Mouse (Mus musculus): ENCODE measurements around the gene Upf2.
"Not testable (repeated sequence)": the region's sequence is repeated elsewhere in the genome, so short reads cannot be mapped to it uniquely, and the experiment has no call there.

Upf2 gene

DNA sequence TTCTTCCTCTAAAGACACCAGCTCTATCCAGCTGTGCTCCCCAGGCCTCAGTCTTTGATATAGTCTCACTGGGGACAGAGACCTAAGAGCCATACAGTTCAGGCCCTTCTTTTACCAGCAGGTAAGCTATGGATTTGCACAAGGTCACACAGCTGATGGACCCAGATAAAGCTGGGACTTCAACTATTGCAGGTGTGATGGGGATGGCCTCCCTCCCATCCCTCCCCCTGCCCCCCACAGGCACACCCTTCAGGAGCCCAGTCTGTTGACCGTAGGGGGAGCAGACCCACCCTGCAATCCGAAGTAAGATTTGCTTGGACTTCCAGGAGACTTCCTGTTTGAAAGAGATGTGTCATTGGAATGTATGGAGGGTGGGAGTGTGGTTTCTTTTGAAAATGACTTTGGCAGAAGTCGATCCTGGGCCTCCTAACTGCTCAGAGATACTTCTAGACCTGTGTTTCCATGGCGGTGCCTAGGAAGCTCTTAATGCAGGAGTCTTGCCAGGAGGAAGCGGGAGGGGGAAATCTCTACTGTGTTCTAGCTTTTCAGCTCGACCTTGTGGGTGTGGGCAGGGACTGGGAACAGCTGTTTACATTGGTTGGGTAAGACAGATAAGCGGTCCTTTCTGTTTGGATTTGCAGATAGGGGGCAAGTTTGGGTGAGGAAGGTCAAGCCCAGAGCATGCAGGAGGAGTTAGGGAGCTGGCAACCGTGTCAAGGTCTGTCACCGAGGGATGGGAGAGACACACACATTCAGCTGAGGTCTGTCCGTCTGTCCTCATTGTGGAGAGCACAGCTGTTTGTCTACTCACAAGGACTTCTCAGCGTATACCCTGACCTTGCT lies 120.5 kb downstream of the Upf2 start:
- no peak for DNase-seq (ENCODE audit: low read depth)

DNA sequence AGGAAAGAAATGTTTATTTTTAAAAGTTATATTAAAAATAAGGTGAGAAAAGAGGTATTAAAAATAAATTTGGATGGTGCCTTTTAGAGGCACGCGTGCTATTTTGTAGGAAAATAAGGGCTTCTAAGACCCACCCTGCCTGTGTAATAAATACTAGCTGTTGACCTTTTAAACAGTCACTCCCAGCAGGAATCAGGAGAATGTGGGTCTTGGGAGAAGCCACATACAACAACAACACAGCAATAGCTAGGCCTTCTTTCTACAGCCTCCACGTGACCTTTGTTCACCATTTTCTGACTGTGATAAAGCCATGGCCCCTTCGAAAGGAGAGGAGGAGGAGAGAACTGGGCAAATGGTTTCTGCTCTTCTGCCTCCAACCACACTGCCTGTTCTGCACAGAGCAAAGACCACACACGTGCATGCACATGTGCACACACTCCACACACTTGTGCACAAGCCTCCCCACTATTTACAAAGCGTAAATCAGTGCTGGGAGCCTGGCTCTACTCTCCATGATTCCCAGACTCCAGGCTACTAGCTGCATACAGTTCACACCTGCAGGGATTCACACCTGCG lies 121.5 kb downstream of the Upf2 start:
- DNase-seq (ENCODE audit: low read depth), result no peak

DNA sequence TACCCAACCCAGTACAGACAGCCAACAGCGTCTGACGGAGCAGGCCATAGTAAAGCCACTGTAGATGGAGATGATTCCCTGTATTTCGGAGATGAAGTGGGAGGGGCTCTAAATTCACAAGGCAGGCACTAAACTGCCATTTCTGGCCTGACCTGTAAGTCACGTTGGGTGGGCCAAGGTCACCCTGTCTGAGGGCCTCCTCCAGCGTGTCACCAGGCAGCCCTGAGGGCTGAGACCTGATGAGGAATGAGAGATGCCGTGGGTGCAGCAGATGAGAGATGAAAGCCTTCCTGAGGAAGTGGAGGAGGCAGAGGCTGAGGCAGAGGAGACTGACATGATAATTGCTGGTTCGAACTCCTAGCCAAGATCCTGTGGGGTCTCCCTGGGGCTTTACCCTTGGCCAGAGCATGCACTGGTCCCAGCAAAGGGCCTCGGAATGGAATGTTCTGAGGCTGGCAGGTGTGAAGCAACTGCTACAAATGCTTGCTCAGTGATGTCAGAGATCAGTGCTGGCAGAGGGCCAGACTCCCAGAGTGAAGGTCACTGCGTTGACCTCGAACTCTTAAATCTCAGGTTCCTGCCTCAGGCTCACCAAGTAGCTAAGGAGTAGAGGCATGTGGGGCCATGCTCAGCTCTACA lies 123.7 kb downstream of the Upf2 start:
- DNase-seq (ENCODE audit: low read depth), result no peak

DNA sequence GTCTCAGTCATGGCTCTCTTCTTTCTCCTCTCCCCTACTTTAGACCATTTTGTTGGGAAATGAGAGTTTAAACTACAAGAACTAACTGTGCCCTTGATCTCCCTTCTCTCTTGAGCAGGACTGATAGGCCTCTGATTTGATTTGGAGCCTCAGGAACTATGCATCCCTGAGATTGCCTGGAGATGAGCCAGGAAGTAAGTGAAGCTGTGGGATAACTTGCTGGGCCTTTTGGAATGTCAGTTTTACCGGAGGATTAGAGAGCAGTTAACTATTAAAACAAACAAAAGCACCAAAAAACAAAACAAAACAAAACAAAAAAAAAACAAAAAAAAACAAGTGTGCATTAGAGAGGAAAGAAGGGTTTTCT lies 124.2 kb downstream of the Upf2 start:
- no peak for DNase-seq (ENCODE audit: low read depth)

DNA sequence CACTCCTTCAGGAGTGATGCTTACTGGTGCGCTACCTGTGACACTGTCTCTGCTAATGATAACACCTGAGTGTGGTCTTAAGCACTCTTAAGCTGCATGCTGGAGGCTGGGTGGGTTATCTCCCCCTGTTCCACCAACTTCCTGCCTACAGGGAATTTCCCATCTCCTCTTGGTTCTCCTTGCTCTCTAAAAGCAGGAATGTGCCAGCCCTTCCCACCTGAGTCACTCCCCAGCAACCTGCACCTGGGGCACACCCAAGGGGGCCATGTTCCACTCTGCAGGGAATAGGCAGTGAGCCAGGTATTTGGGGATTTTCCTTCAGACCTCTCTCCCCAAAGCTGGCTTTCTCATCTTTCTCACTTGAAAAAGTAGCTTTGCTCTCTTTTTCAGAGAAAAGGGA lies 128.8 kb downstream of the Upf2 start:
- no peak for DNase-seq (ENCODE audit: low read depth)

DNA sequence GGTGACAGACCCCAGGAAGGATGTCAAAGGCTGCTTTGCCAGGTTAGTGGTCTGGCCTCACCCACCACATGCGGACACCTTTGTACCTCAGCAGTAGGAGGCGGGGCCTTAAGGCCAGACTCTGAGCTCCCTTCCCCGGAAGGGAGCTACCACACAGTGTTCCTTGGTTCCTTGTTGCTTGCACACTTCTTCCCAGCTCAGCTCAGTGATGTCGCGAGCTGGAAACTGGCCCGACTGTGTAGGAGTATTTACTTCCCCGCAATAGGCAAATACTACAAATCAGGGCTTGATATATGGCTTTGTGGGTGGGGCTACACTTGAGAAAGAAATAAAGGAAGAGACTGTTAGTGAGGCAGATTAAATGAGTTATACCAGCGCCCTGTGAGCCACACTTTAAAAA lies 129.8 kb downstream of the Upf2 start:
- DNase-seq (ENCODE audit: low read depth), result no peak

DNA sequence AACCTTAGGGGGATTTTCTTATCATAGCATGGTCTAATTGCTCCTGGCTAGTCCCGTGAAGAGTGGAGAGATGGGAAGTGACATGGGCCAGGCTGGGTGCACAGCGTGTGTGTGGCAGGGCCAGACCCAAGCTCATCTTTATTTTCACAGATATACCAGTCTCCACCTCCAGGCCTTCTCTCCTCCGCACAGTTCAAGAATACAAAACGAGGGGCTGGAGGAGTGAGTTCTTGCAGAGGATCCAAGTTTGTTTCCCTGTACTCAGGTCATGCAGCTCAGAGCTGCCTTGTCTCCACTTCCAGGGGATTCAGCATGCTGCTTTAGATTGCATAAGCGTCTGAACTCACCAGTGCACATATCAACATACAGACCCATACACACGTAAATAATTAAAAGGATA lies 131.3 kb downstream of the Upf2 start:
- no peak for DNase-seq (ENCODE audit: low read depth)

DNA sequence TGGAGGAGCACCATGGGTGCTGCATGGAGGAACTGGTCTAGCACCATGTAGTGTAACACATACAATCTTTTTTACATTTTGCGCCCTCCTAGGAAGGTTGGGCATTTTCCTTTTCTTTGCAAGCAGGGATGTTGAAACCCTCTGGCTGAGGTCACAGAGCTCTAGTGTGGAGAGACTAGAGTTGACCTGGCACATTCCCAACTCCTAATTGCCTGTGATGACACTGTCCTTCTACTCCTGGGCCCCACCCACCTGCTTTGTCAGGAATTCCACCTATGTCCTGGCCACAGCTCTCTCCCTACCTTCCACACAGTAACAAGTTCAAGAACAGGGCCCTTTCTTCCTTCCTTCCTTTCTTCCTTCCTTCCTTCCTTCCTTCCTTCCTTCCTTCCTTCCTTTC lies 132.4 kb downstream of the Upf2 start:
- DNase-seq (ENCODE audit: low read depth), result no peak

DNA sequence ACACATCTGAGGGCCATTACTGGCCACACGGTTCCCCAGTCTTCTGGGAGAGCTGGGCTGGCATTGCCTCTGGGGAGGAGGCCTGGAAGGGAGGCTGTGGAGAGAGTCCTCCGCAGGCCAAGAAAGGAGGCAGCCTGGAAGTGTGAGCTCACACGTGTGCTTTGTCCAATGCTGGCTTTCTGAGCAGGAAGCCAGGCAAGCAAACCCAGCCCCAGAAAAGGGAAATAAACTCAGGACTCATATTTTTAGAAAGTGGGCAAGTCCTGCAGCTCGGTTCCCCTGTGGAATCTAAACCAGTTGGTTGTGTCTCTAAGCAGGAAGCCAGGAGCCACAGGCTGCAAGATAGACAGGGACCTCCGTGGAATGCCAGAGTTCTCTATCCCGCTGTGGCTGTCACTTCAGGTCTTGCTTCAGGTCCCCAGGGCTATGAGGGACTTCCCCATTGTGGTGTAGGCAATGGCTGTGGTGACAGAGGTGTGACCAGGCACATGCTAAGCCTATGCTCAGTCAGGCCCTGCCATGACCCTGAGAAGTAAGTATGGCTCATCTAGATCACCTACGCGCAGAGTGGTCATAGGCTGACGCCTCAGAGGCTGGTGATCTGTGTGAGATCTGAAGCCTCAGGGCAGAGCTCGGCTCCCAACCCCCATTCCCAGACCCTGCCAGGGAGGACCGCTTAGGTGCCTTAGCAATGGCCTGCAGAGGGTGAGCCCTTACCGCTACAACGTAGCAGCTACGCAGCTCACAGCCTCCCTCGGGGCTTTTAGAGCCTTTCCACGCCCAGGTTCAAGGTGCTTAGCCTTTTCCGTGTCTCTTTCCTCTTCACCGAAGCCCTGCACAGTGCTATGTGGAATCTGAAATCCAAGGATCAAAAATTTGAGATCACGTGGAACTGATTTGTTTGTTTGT lies 134.6 kb downstream of the Upf2 start:
- no peak for DNase-seq (ENCODE audit: low read depth)

DNA sequence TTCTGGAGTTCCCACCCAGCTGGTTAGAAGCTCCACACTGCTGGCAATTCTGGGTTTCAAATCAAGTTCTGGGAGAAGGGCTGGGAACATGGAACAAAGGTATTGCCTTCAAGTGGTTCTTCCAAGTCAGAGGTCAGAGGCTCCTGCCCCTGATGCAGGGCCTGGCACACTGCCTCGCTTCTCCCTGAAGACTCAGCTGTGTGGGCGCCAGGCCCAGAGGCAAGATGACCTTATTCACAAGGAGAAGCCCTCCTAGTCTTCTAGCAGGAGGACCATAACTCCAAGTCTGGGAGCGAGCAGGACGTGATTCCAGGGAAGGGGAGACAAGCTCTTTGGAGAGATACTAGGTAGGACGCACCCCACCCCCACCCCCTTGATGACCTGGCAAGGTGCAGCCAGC lies 135.9 kb downstream of the Upf2 start:
- no peak for DNase-seq (ENCODE audit: low read depth)

DNA sequence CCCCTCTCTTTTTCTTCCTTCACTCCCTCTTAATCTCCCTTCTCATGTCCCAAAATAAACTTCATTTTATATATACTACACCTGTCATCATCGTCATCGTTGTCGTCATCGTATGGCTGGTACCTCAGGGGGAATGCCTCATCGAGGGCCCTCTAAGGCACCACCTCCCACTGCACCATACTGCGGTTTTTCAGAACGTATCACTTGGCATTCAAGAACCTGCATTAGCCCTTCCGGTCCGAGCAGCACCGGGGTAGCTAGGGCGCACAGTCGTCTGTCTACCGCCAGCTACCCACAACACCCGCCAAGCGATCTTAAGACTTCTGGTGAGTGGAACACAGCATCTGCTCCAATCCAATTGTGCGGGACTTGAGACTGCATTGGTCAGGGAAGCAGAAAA lies 138.7 kb downstream of the Upf2 start:
- DNase-seq (ENCODE audit: low read depth), result not testable (repeated sequence)

DNA sequence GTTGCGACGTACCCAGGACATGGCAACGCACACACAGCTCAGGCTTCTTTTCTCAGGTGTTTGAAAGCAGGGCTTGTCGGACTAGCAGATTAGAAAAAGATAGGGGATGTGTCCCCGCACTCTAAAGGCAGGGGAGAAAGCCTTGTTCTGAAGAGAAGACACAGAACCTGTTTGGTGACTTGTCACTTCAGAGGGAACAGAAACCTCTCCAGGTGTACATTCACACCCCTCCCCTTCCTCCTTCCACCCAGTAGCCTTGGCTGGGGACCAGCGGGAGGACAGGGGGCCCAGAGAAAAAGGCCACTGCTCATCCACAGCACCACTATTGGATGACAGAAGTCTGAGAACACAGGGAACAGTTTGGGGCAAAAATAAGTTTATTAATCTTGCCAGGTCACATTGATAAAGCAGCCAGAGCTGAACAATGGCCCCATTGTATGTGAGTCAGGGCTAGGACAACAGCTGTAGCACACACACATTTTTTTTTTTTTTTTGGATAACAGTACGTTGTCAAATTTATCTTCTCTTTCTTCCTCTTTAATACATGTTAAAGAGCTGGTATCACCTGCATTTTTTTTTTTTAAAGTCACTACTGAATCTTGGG lies 145.9 kb downstream of the Upf2 start:
- DNase-seq (ENCODE audit: low read depth), result peak; percentile 28

DNA sequence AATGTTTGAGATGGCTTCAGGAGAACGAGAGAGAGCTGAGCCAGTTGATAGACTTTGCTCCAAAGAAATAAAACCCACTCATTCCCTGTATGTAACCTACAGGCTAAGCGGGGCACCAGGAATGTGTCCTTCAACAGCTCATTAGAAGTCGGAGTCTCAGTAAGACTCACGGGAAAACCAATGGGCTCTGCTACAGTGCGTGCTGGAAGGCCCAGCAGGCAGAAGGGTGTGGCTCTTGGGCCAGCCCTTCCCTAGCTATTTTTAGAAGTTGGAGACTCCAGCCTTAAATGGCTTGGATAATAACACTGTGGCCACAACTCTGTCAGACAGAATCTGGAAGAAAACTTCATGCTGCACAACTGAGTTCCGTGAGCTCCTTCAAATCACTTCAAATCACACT lies 147.7 kb downstream of the Upf2 start:
- peak; percentile 27 for DNase-seq (ENCODE audit: low read depth)

DNA sequence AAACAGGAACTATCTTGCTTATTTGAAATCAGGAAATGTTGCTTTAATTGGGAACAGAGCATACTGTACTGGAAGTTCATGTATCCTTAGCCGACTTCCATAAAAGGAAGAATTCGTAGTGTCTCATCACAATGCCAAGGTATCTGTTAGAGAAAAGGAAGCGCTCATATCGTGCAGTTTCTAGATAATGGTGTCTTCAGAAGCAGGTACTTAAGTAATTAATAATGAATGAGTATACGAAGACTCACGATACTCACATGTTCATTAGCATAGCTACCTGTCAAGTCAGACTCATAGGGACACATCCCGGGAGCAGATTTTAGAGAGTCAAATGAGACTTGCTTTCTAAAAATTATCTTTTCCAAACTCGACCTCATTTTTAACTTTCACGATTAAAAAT lies 148.2 kb downstream of the Upf2 start:
- DNase-seq (ENCODE audit: low read depth), result no peak

DNA sequence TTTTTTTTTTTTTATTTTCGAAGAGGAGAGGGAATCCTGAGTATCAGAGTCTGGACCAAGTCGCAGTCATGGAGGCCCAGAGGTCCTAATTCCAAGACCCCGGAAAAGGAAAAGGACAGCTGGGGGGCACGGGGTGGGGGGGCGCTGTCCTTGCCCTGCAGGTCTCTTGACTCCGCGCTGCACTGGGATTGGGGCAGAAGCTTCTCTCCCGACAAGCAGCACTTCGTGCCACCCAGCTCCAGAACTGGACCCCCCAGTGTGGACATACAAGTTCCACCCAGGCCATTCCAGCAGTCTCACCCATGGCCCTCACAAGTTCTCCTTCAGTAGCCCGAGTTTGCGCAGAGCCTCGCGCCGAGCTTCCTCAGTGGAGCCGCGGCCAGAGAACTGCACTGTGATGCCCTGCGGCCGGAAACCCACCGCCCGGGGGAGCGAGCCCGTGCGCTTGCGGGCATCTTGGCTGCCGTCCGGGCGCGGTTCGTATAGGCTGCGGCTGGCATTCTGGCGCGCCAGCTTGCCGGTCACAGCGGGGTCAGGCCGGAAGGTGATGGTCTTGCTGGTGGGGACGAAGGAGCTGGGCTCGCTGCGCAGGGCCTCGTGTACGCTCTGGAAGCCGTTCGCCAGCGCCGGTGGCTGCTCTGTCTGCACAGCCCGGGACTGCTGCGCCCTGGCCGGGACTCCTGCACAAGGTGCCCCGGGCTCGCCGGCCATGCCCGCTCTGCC lies 148.9 kb downstream of the Upf2 start:
- no peak for DNase-seq (ENCODE audit: low read depth)

DNA sequence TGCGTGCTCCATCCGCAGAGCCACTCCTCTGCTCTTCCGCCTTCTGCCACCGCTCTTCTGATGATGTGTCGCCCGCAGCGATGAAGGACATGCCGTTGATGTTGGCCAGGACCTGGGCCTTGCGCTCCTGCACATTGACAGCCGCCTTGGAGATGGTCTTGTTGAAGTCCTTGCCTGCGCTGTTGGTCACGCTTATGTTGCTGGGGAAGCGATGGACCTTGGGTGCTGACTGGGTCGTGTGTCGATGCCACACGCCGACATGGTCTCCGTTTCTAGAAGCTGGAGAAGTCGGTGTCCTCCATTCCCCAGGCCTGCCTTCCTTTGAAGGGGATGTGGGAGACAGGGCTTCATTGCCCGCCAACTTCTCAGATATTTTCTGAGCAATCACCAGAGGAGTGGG lies 149.5 kb downstream of the Upf2 start:
- no peak for DNase-seq (ENCODE audit: low read depth)

DNA sequence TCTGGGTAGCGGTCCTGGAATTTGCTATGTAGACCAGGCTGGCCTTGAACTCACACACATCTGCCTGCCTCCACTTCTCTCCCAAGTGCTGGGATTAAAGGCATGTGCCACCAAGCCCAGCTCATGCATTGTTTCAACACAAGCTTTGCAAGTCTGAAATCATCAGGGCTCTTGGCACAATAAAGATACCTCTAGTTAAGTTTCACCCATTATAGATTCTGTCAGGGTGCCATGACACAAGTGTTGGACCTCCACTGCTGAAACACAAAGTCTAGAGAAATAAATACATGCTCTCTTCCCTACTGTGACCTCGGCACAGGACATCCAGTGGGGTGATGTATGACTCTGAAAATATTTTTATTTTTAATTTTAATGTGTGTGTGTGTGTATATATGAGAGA lies 154.2 kb downstream of the Upf2 start:
- DNase-seq (ENCODE audit: low read depth), result no peak

All from fibroblast of lung, adult 2 months (primary cell).